In genomic region chr10:40674151-40674550, GRCm38 (mm10) we compare ENCODE assay signal across 10 mouse cellular contexts. TPM values are rescaled to one million over a fixed set of nuclear protein-coding genes. Genes with fewer than 3 reads are reported as not detected.
DNase-seq lines count a peak whose midpoint lies in the region; ATAC-seq and TF ChIP-seq lines count a peak whose summit lies in the region.
"Had no signal": no experiment of that assay in that cellular context is flagged by ENCODE, and none has a peak within 500 bp of the region (broad histone marks: within the 10 kb centered on the region; RNA-seq: fewer than 3 reads in every experiment).

No protein-coding gene starts in this region.

- no peak for DNase-seq in kidney, adult 8-10 months
- no peak for DNase-seq in hindbrain, embryonic 14.5 days (ENCODE audit: low spot score)
- DNase-seq in midbrain, embryonic 14.5 days: peak; percentile 57
- DNase-seq in gastrocnemius, adult 2 months: no peak
- no peak for DNase-seq in left cerebral cortex, adult 2 months (ENCODE audit: extremely low spot score in 1 of 2, low spot score in 2 of 2)
- no peak for DNase-seq in MN1 (ENCODE audit: low spot score)

- peaks cover 6% of the 10 kb centered on the region; the same call in 1 of the 2 replicates for H3K4me1 ChIP-seq in kidney, embryonic 16.5 days (ENCODE audit: insufficient read depth, low read length)
- H3K4me1 ChIP-seq in embryonic facial prominence, embryonic 12.5 days: no peaks in the 10 kb centered on the region
- peaks cover 20% of the 10 kb centered on the region for H3K4me1 ChIP-seq in hindbrain, embryonic 14.5 days (replicated peaks; ENCODE audit: control insufficient read depth, insufficient read depth, low read length)
- peaks cover 14% of the 10 kb centered on the region for H3K4me1 ChIP-seq in midbrain, embryonic 14.5 days (ENCODE audit: control insufficient read depth, insufficient read depth, low read length)

- peak overlapping the region; percentile 64 for H3K4me2 ChIP-seq in kidney, embryonic 16.5 days (replicated peaks; ENCODE audit: low read depth, low read length)
- peak overlapping the region; percentile 52 for H3K4me2 ChIP-seq in embryonic facial prominence, embryonic 12.5 days (replicated peaks)
- peak overlapping the region; percentile 53 for H3K4me2 ChIP-seq in hindbrain, embryonic 14.5 days (replicated peaks)
- H3K4me2 ChIP-seq in midbrain, embryonic 14.5 days (ENCODE audit: low read length): peak overlapping the region; percentile 46

- WGBS in kidney, embryonic 16.5 days: 5% methylated on average over 13 of the region's 13 CpGs
- WGBS in embryonic facial prominence, embryonic 12.5 days: 4% methylated on average over 13 of the region's 13 CpGs
- 13% methylated on average over 13 of the region's 13 CpGs for WGBS in hindbrain, embryonic 14.5 days
- WGBS in midbrain, embryonic 14.5 days: 14% methylated on average over 13 of the region's 13 CpGs

- no peak overlapping the region; the same call in 1 of the 2 replicates for H3K9ac ChIP-seq in kidney, embryonic 16.5 days (replicated peaks; ENCODE audit: low read length)
- H3K9ac ChIP-seq in embryonic facial prominence, embryonic 12.5 days: 0 out of 2 replicates have a peak overlapping the region, but pooled peaks have one; percentile 8
- H3K9ac ChIP-seq in hindbrain, embryonic 14.5 days: peak overlapping the region; percentile 40; the same call in 1 of the 2 replicates
- no peak overlapping the region for H3K9ac ChIP-seq in midbrain, embryonic 14.5 days (replicated peaks; ENCODE audit: low read length)
- H3K9ac ChIP-seq: liver, embryonic 14.5 days had no signal

- H3K27me3 ChIP-seq in kidney, embryonic 16.5 days (ENCODE audit: insufficient read depth, low read length): no peaks in the 10 kb centered on the region
- H3K27me3 ChIP-seq in embryonic facial prominence, embryonic 12.5 days: no peaks in the 10 kb centered on the region
- no peaks in the 10 kb centered on the region for H3K27me3 ChIP-seq in hindbrain, embryonic 14.5 days (ENCODE audit: control insufficient read depth, insufficient read depth, low read length)
- no peaks in the 10 kb centered on the region for H3K27me3 ChIP-seq in midbrain, embryonic 14.5 days (ENCODE audit: control insufficient read depth, insufficient read depth, low read length)
- H3K27me3 ChIP-seq: Patski had no signal

- ATAC-seq in kidney, embryonic 16.5 days (ENCODE audit: low FRiP score, low TSS enrichment): peak; percentile 69; the same call in 1 of the 2 replicates
- no peak for ATAC-seq in embryonic facial prominence, embryonic 12.5 days (ENCODE audit: insufficient number of reproducible peaks, insufficient read depth, low FRiP score, low TSS enrichment)
- no peak for ATAC-seq in hindbrain, embryonic 14.5 days (ENCODE audit: low FRiP score)
- 0 out of 2 replicates have a peak, but pooled peaks have one; percentile 40 for ATAC-seq in midbrain, embryonic 14.5 days (ENCODE audit: low FRiP score, low TSS enrichment)
- ATAC-seq: Patski had no signal

- H3K9me3 ChIP-seq in kidney, embryonic 16.5 days (ENCODE audit: low read length): no peaks in the 10 kb centered on the region
- H3K9me3 ChIP-seq in embryonic facial prominence, embryonic 12.5 days: no peaks in the 10 kb centered on the region
- no peaks in the 10 kb centered on the region for H3K9me3 ChIP-seq in hindbrain, embryonic 14.5 days (ENCODE audit: control insufficient read depth, low read length)
- H3K9me3 ChIP-seq in midbrain, embryonic 14.5 days (ENCODE audit: control insufficient read depth, low read length): no peaks in the 10 kb centered on the region

- H3K36me3 ChIP-seq in kidney, embryonic 16.5 days (ENCODE audit: insufficient read depth, low read length): no peaks in the 10 kb centered on the region
- H3K36me3 ChIP-seq in embryonic facial prominence, embryonic 12.5 days: no peaks in the 10 kb centered on the region
- no peaks in the 10 kb centered on the region for H3K36me3 ChIP-seq in hindbrain, embryonic 14.5 days (replicated peaks; ENCODE audit: control insufficient read depth, insufficient read depth)
- H3K36me3 ChIP-seq in midbrain, embryonic 14.5 days (ENCODE audit: control insufficient read depth, insufficient read depth, low read length): no peaks in the 10 kb centered on the region

- H3K4me3 ChIP-seq in kidney, embryonic 16.5 days (ENCODE audit: low read length): peak overlapping the region; percentile 36
- H3K4me3 ChIP-seq in embryonic facial prominence, embryonic 12.5 days: peak overlapping the region; percentile 22
- peak overlapping the region; percentile 13; the same call in 1 of the 2 replicates for H3K4me3 ChIP-seq in hindbrain, embryonic 14.5 days (replicated peaks; ENCODE audit: low read length)
- peak overlapping the region; percentile 15 for H3K4me3 ChIP-seq in midbrain, embryonic 14.5 days (replicated peaks; ENCODE audit: low read depth, low read length)
- H3K4me3 ChIP-seq in gastrocnemius, adult 2 months: no peak overlapping the region
- no peak overlapping the region for H3K4me3 ChIP-seq in left cerebral cortex, adult 2 months

- no peak for TF ChIP-seq CTCF in gastrocnemius, adult 2 months (IDR thresholded peaks at IDR 0.05)
- no peak for TF ChIP-seq CTCF in left cerebral cortex, adult 2 months (IDR thresholded peaks at IDR 0.05)

- H3K27ac ChIP-seq in kidney, embryonic 16.5 days (ENCODE audit: low read length): no peak overlapping the region
- H3K27ac ChIP-seq in embryonic facial prominence, embryonic 12.5 days: no peak overlapping the region
- peak overlapping the region; percentile 51; the same call in 1 of the 2 replicates for H3K27ac ChIP-seq in hindbrain, embryonic 14.5 days
- no peak overlapping the region for H3K27ac ChIP-seq in midbrain, embryonic 14.5 days (replicated peaks; ENCODE audit: low read depth, low read length)
- no peak overlapping the region for H3K27ac ChIP-seq in gastrocnemius, adult 2 months
- no peak overlapping the region for H3K27ac ChIP-seq in left cerebral cortex, adult 2 months
- H3K27ac ChIP-seq: liver, embryonic 14.5 days had no signal

- intact Hi-C loops in gastrocnemius, adult 2 months (cut with DNase I): no loop called here
- intact Hi-C loops in left cerebral cortex, adult 2 months (cut with DNase I): no loop called here

RNA-seq across cellular contexts. Expression of gene Mettl24, which starts 8.9 kb away (rescaled TPM):
- 2.1 and 2.7 TPM in 2 replicates for polyA plus RNA-seq in kidney, embryonic 16.5 days (2015; fragmentation: Nextera tagmentation; extraction: Ambion mirVana)
- polyA plus RNA-seq in embryonic facial prominence, embryonic 12.5 days (2016; fragmentation: Nextera tagmentation; extraction: Ambion mirVana): 0.96 and 1.1 TPM in 2 replicates
- 0.33 and 0.76 TPM in 2 replicates for polyA plus RNA-seq in hindbrain, embryonic 14.5 days (2014; fragmentation: Nextera tagmentation; extraction: Ambion mirVana)
- 0.41 and 0.57 TPM in 2 replicates for polyA plus RNA-seq in midbrain, embryonic 14.5 days (2014; fragmentation: Nextera tagmentation; extraction: Ambion mirVana)
- under 1 TPM; 0.31 to 0.86 TPM for total RNA-seq in gastrocnemius, adult 2 months (2021)
- 1 to 10 TPM; 1.6 to 2.8 TPM for total RNA-seq in left cerebral cortex, adult 2 months (2021)
- polyA plus RNA-seq: Patski had no signal

RNA-seq across cellular contexts. Expression of gene Ddo, which starts 44.3 kb away (rescaled TPM):
- polyA plus RNA-seq in kidney, embryonic 16.5 days (2015; fragmentation: Nextera tagmentation; extraction: Ambion mirVana): 0.74 and 1.0 TPM in 2 replicates
- 0.22 and 0.28 TPM in 2 replicates for polyA plus RNA-seq in embryonic facial prominence, embryonic 12.5 days (2016; fragmentation: Nextera tagmentation; extraction: Ambion mirVana)
- polyA plus RNA-seq in hindbrain, embryonic 14.5 days (2014; fragmentation: Nextera tagmentation; extraction: Ambion mirVana): 1.3 and 1.7 TPM in 2 replicates
- 0.45 and 0.57 TPM in 2 replicates for polyA plus RNA-seq in midbrain, embryonic 14.5 days (2014; fragmentation: Nextera tagmentation; extraction: Ambion mirVana)
- total RNA-seq in gastrocnemius, adult 2 months (2021): 10 to 100 TPM; 21.5 to 36.9 TPM
- total RNA-seq in left cerebral cortex, adult 2 months (2021): 10 to 100 TPM; 12.9 to 13.5 TPM

Comparison
In these comparisons a context has a peak if more than half of its experiments do, and no peak if none do; other contexts are left out.
1. ATAC-seq: peak in kidney, embryonic 16.5 days (single experiment) and midbrain, embryonic 14.5 days (single experiment); none in embryonic facial prominence, embryonic 12.5 days (single experiment) and hindbrain, embryonic 14.5 days (single experiment).
2. H3K4me3 ChIP-seq: peak in kidney, embryonic 16.5 days (single experiment), embryonic facial prominence, embryonic 12.5 days (single experiment), hindbrain, embryonic 14.5 days (single experiment) and midbrain, embryonic 14.5 days (single experiment); none in gastrocnemius, adult 2 months (single experiment) and left cerebral cortex, adult 2 months (single experiment).
3. H3K9ac ChIP-seq: peak in embryonic facial prominence, embryonic 12.5 days (single experiment) and hindbrain, embryonic 14.5 days (single experiment); none in kidney, embryonic 16.5 days (single experiment) and midbrain, embryonic 14.5 days (single experiment).
4. Peak in every context shown above with its lines, with median percentiles within 50 percentile points of each other: H3K4me2 ChIP-seq.